Mouse (Mus musculus) liver, embryonic 14.5 days (tissue): Measurements from ENCODE around the gene Abcb11.
"Not testable (repeated sequence)": the region's sequence is repeated elsewhere in the genome, so short reads cannot be mapped to it uniquely, and the experiment has no call there.

ENCODE experiments used
- CTCF ChIP-seq: IDR thresholded peaks from 2 replicates; pipeline ENCODE4 v1.5.1; 2016; ENCODE audit warnings: antibody characterized with exemption, low read depth, control low read depth
- EP300 ChIP-seq: IDR thresholded peaks from 2 replicates; pipeline ENCODE4 v1.6.1; 2016; ENCODE audit warnings: antibody characterized with exemption, low read depth

DNA sequence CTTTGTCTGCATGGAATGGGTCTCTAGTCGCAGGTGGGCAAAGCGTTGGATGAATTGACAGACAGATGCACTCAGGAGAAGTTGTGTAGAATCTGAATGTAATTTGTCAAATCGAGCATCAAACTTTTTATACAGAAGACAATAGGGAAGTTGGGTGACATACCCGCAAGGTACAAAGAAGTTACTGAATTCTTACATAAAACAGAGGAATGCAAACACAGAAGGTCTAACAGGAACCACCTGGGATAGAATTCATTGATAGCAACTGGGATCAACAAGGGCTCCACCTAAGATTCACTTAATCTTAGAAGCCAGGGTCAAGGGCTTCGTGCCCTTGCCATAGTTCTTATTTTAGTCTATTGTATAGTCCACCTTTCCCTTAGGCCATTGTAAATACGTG lies 41.8 kb downstream of the Abcb11 start:
- TF ChIP-seq EP300, CTCF: not testable (repeated sequence)
